Mouse (Mus musculus) kidney, adult 2 months (tissue): ENCODE measurements around the gene Inhbe. TPM values are rescaled to one million over a fixed set of nuclear protein-coding genes. Genes with fewer than 3 reads are reported as not detected.

Experiments
- DNase-seq: peaks from one replicate; pipeline ENCODE4 v3.0.0; 2021
- H3K27ac ChIP-seq: fragments of 200-500 bp; 2 replicates; pipeline ENCODE4 v1.5.1; 2012; ENCODE audit warnings: low read depth, low read length, control low read depth, inconsistent platforms; ENCODE audit not compliant: insufficient read depth
- H3K27me3 ChIP-seq: fragments of 200-500 bp; replicated peaks from 2 replicates; pipeline ENCODE4 v1.6.1; 2012; ENCODE audit warnings: mild to moderate bottlenecking, moderate library complexity, low read length, inconsistent platforms; ENCODE audit not compliant: control insufficient read depth, insufficient read depth
- H3K36me3 ChIP-seq: fragments of 200-500 bp; 2 replicates; pipeline ENCODE4 v1.6.1; 2012; ENCODE audit warnings: mild to moderate bottlenecking, moderate library complexity, low read length, inconsistent platforms; ENCODE audit not compliant: control insufficient read depth, insufficient read depth
- H3K4me1 ChIP-seq: fragments of 200-500 bp; 2 replicates; pipeline ENCODE4 v1.6.1; 2011; ENCODE audit warnings: low read length; ENCODE audit not compliant: control insufficient read depth, insufficient read depth
- H3K4me3 ChIP-seq: fragments of 200-500 bp; 2 replicates; pipeline ENCODE4 v1.5.1; 2011; ENCODE audit warnings: mild to moderate bottlenecking, low read depth, low read length, control low read depth; ENCODE audit not compliant: insufficient read depth
- CTCF ChIP-seq: fragments of 200-500 bp; conservative IDR thresholded peaks from 2 replicates; pipeline ENCODE4 v1.5.1; 2011; ENCODE audit warnings: low read depth, mild to moderate bottlenecking, control low read depth, low read length, moderate library complexity, mixed read lengths; ENCODE audit not compliant: insufficient read depth, insufficient read length
- POLR2A ChIP-seq: fragments of 200-500 bp; IDR thresholded peaks from one replicate; pipeline ENCODE4 v1.6.1; 2011; ENCODE audit warnings: low read depth, low read length, control low read depth
- WGBS: fragments of 180-500 bp; shearing (Covaris S2); methylation state at CpG from one replicate; pipeline ENCODE4 v1.1.7; 2018; 5-methylcytosine and 5-hydroxymethylcytosine counted together
- polyA plus RNA-seq: library from polyadenylated mRNA; depleted of rRNA; stranded (reverse); fragments of >200 nt; gene quantifications from 2 replicates; pipeline ENCODE4 v1.2.3, GENCODE M21; 2012; rRNA removed

Inhbe gene
- not detected in 2 replicates for polyA plus RNA-seq

GRCm38 (mm10) chr10:127353909-127354895, at the start of gene Inhbe:
Inhbe (minus strand) TSS chr10:127354411.
- no peaks in the 10 kb centered on the region for H3K27me3 ChIP-seq
- no peaks in the 10 kb centered on the region; the same call in 1 of the 2 replicates for H3K4me1 ChIP-seq
- H3K27ac ChIP-seq, result no peak within 1 kb of the TSS
- 76% methylated on average over 18 of the region's 18 CpGs for WGBS
- no peak for DNase-seq
- H3K36me3 ChIP-seq, result no peaks in the 10 kb centered on the region
- no peak within 1 kb of the TSS for H3K4me3 ChIP-seq
- TF ChIP-seq CTCF (peak; percentile 69), POLR2A (no peak)

GRCm38 (mm10) chr10:127391774-127392173, 37.6 kb upstream of the Inhbe start:
- H3K27ac ChIP-seq, result no peak overlapping the region
- TF ChIP-seq CTCF, result 0 out of 2 replicates have a peak, but pooled peaks have one; percentile 11
- TF ChIP-seq POLR2A, result no peak
- H3K4me3 ChIP-seq, result no peak overlapping the region
- 76% methylated on average over 6 of the region's 6 CpGs for WGBS
- no peaks in the 10 kb centered on the region for H3K4me1 ChIP-seq
- peaks cover 2% of the 10 kb centered on the region; the same call in 1 of the 2 replicates for H3K36me3 ChIP-seq
- no peak for DNase-seq
- no peaks in the 10 kb centered on the region for H3K27me3 ChIP-seq

- TF ChIP-seq POLR2A (no peak), CTCF (no peak)
- Histone ChIP-seq H3K4me3 (no peak overlapping the region; the same call in 1 of the 2 replicates), H3K27ac (no peak overlapping the region), H3K36me3 (no peaks in the 10 kb centered on the region), H3K4me1 (peaks cover 15% of the 10 kb centered on the region), H3K27me3 (no peaks in the 10 kb centered on the region)
- WGBS, result 43% methylated on average over 2 of the region's 2 CpGs
- DNase-seq, result no peak
These were observed 27.5 kb upstream of the Inhbe start for GRCm38 (mm10) chr10:127381743-127382134.

- peak; percentile 72 for DNase-seq
- no peaks in the 10 kb centered on the region for H3K27me3 ChIP-seq
- no peak for TF ChIP-seq POLR2A
- TF ChIP-seq CTCF, result no peak
- no peaks in the 10 kb centered on the region for H3K36me3 ChIP-seq
- peaks cover 15% of the 10 kb centered on the region for H3K4me1 ChIP-seq
- 10% methylated on average over 50 of the region's 79 CpGs for WGBS
- peak overlapping the region; percentile 92 for H3K4me3 ChIP-seq
- H3K27ac ChIP-seq, result peak overlapping the region; percentile 69; the same call in 1 of the 2 replicates
These were observed 26.8 kb upstream of the Inhbe start for GRCm38 (mm10) chr10:127380767-127381742.

GRCm38 (mm10) chr10:127380251-127380691, 26.1 kb upstream of the Inhbe start, which contains the start of gene R3hdm2:
R3hdm2 (plus strand) TSS chr10:127380327.
- peak within 1 kb of the TSS; percentile 86 for H3K27ac ChIP-seq
- no peak for TF ChIP-seq CTCF
- no peak for TF ChIP-seq POLR2A
- under 1% methylated on average over 53 of the region's 53 CpGs for WGBS
- H3K27me3 ChIP-seq, result no peaks in the 10 kb centered on the region
- peak within 1 kb of the TSS; percentile 92 for H3K4me3 ChIP-seq
- peaks cover 10% of the 10 kb centered on the region for H3K4me1 ChIP-seq
- H3K36me3 ChIP-seq, result no peaks in the 10 kb centered on the region
- DNase-seq, result peak; percentile 95

GRCm38 (mm10) chr10:127379654-127380053, 25.4 kb upstream of the Inhbe start:
- Histone ChIP-seq H3K4me3 (peak overlapping the region; percentile 92), H3K36me3 (no peaks in the 10 kb centered on the region), H3K27me3 (no peaks in the 10 kb centered on the region), H3K4me1 (peaks cover 7% of the 10 kb centered on the region), H3K27ac (peak overlapping the region; percentile 86; the same call in 1 of the 2 replicates)
- no peak for TF ChIP-seq CTCF
- TF ChIP-seq POLR2A, result no peak
- DNase-seq, result no peak
- 77% methylated on average over 8 of the region's 8 CpGs for WGBS
